Mouse (Mus musculus) C2C12 (cell line): Measurements from ENCODE around the gene Trpv4.

Experiments used
- CTCF ChIP-seq: IDR thresholded peaks from one replicate; pipeline ENCODE4 v1.5.1; 2011; ENCODE audit not compliant: control insufficient read depth, insufficient read depth, insufficient read length
- USF1 ChIP-seq: IDR thresholded peaks from one replicate; pipeline ENCODE4 v1.6.1; 2011; ENCODE audit warnings: low read depth, mild to moderate bottlenecking, control low read depth, moderate library complexity

GRCm38 (mm10) chr5:114674594-114674993 is 16.4 kb upstream of the Trpv4 start:
- no peak for TF ChIP-seq CTCF
- TF ChIP-seq USF1: no peak
